Mouse (Mus musculus): ENCODE measurements around the gene Chtf18.

Chtf18 gene

DNA sequence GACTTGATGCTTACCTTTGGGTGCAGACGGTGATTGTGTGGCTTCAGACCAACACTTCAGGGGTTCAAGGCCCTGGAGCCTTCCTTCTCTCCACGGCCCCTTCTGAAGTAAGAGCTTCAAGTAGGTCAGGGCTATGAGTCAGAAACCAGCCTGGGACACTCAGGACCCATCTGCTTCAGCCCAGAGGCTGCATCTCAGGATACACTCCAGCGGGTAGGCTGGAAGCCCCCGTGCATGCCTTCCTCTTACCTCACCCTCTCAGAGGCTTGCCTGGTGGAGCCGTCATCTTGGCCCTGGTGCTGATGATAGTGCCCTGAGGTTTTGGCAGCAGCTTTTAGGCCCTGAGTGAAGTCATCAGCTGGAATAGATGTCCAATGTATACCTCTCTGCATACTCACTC, 8.0 kb upstream of the Chtf18 start:
- DNase-seq (ENCODE audit: low spot score): no peak

DNA sequence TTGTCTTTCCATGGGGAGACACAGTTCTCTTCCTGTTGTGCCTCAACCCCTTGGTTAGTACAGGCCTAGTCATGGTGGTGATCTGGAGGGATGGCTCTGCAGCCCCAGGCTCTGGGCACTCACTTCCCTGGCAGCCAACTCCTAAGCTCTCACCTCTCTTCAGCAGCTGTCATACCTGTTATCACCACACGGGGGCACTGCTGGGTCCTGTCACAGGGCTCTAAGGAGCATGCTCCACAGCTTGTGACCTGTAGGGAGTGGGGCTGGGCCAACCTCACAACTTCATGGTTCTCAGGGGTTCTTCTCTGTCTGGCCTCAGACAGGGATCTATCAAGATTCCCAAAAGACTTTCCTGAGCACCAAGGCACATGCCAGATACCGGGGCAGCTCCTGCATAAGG, 4.9 kb upstream of the Chtf18 start:
- DNase-seq (ENCODE audit: low spot score): peak; percentile 81

DNA sequence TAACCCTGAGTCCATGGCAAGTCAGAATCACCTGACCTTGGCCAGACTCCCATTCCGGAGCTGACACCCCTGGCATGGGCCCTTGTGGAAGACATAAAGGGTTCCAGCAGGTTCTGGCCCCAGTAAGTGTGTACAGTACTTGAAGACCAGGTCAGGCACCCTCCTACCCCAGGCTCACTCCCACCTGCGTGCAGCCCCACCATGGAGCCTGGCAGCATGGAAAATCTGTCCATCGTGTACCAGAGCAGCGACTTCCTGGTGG, 721 bp upstream of the Chtf18 start:
- DNase-seq (ENCODE audit: low spot score): no peak

GRCm38 (mm10) chr17:25725264-25725663, 2.0 kb downstream of the Chtf18 start:
- DNase-seq (ENCODE audit: low spot score): no peak

DNA sequence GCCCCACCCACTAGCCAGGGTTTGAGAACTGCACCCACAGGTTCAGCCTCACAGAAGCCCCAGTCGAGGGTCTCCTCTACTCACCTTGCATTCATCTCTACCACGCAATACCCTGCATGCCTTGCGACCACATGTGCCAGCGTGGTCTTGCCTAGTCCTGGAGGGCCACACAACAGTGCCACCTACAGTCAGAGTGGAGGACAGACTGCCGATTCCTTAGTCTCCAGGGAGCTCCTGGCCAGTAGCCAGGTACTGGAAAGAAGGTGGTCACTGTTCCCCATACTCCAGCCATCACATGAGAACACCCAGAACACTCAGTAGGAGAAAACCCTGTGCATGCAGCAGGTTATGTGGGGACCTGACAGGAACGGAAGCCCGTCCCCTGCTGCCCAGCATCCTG, 3.3 kb downstream of the Chtf18 start:
- no peak for DNase-seq (ENCODE audit: low spot score)

DNA sequence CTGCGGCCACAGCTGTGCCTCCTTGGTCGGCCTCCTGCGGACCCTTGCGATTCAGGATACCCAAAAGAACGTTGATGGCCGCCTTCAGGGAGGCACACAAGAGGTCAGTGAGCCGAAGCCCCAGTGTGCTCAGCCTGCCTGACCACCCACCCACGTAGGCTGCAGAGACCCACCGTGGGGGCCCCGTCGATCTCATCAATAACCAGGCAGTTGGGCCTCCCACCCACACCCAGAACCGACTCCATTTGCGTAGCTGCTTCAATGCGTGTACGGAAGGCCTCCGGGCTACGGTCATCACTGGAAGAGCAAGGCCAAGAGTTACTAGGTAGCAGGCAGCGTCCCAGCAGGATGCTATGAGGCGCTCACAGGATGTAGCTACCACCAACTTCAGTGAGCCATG, 3.7 kb downstream of the Chtf18 start:
- DNase-seq (ENCODE audit: low spot score): no peak

DNA sequence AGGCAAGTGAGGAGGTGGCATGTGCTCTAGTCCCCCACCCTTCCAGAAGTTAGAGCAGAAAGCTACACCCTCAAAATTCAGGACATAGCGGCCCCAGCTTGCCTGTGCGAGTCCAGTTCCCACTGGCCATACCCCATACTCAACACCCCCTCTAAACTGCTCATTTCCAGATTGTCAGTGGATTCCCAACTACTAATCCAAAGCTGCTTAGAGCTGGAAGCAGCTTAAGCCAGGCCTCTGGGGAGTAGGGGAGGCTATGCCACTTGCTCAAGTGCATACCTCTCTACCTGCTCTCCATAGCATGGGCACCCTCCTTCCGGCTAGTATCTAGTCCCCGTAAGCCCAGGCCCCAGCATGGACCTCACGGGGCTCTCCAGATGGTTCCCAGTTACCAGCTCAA, 5.7 kb downstream of the Chtf18 start:
- DNase-seq (ENCODE audit: low spot score): no peak

GRCm38 (mm10) chr17:25717691-25718090, 9.5 kb downstream of the Chtf18 start:
- no peak for DNase-seq (ENCODE audit: low spot score)

DNA sequence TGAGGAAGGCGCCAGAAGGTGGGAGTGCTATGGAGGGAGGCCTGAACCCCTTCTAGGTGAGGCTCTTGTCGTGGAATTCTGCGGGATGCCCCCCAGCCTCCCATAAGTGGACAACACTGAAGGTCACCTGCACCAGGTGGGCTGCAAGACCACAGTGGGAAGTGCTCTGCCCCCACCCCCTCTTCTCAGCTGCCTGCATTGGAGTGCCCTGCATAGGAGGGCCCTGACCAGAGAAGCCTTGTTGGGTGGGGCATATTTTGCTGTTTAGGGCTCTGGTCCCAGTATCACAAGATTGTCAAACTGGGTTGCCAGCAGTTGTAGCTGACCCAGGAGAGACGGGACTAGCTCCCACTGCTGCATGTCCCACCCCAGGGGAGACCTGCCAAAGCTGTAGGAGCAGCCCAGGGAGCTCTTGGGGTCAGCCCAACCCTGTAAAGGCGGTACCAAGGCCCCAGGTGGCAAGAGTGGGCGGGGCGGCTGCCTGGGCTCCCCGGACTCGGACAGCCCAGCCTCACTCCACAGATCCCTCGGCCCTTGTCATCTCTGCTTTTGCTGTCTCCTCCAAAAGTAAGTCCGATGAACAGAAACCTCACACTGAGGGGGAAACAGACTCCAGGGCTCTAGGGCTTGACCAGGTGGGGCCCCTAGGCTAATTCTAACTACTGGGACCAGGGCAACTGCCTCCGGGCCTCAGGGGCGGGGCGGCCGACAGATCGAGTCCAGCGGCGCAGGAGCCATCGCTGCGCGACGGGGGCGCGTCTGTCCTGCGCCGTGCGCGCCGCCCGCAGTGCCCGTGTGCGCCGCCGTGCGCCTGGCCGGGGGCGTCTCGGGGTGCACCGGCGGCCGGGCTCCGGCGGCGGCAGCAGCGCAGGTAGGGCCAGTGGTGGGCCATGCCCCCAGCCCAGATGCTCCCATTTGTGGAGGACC, 10.2 kb downstream of the Chtf18 start, which contains the start of gene Gng13:
TSS of gene Gng13 (plus strand) at position 461 of the 927 bp plus-strand sequence.
- no peak for DNase-seq (ENCODE audit: low spot score)

DNA sequence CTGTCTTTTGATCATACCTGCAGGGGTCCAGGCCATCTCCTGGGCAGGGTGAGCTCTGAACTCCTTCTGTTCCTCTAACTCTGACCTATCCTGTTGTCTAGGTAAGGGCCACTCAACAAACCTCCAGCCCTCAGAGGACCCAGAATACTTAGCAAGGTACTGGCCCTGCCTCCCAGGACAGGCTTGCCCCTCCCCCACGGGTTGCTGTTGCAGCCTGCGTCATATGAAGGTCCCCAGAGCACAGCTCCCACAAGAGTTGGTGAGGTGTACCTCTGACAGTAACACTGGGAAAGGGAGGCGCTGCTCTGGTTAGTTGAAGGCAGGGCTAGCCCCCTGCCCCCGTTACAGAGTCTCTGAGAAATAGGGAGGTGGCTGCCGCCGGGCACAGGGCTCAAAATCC, 11.1 kb downstream of the Chtf18 start:
- DNase-seq (ENCODE audit: low spot score): no peak

DNA sequence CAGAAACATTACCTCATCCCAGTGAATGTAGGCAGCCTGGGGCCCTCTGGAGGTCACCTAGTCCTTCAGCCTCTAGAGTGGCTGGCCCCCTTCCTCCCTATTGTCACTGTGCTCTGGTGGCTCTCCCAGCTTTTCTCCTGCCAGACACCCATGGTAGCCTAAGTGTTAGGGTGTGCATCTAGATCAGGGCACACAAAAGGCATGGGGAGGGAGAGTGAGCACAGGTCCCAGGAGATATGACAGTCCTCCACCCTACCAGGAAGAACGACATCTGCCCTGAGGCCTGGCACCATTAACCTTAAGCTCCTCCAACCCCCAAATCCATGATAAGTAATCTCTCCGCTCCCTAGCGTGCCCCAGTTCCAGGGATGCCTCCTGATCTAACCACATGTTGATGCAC, 11.6 kb downstream of the Chtf18 start:
- no peak for DNase-seq (ENCODE audit: low spot score)

GRCm38 (mm10) chr17:25711136-25711535, 16.1 kb downstream of the Chtf18 start:
- no peak for DNase-seq (ENCODE audit: low spot score)

GRCm38 (mm10) chr17:25709994-25710393, 17.2 kb downstream of the Chtf18 start:
- no peak for DNase-seq (ENCODE audit: low spot score)

- no peak for DNase-seq (ENCODE audit: low spot score)
Measured at GRCm38 (mm10) chr17:25700863-25701496, 26.2 kb downstream of the Chtf18 start.

GRCm38 (mm10) chr17:25698446-25698845, 28.8 kb downstream of the Chtf18 start:
- peak; percentile 67 for DNase-seq (ENCODE audit: low spot score)

- DNase-seq (ENCODE audit: low spot score): no peak
Measured at GRCm38 (mm10) chr17:25696263-25696662, 31.0 kb downstream of the Chtf18 start.

DNA sequence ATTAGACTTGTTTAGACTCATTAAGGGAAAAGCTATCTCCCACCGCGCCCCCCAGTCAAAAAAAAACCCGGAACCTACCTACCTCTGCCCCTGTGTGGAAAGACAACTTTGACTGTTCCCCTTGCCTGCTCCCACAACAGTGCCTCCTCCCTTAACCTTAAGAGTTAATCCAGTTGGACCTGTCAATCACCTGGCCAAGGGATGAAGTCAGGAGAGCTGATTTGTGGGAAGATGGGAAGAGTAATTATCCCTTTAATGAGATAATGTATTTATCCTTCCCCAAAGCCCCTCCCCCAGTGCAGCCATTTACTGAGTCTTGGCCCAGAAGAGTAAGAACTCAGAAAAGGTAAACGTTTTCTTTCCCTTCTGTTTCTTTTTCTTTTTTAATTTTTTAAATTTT, 38.3 kb downstream of the Chtf18 start:
- no peak for DNase-seq (ENCODE audit: low spot score)

DNA sequence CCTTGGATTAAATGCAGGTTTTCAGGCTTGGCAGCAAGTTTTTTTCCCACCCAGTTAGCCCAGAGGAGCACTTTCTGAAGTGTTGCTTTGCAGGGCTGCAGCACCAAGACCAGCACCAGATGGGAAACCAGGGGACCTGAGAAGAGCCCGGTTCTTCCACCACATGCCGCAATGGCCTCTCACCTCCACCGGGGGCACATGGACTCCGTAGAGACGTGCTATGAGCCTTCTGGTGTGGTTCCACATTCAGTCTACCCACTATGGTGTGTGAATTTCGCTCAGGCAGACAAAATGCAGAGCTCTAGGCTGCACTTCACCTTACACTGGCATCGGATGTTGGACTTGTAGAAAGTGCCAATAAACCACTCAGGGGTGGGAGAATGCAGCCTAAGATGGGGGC, 40.9 kb downstream of the Chtf18 start:
- no peak for DNase-seq (ENCODE audit: low spot score)

DNA sequence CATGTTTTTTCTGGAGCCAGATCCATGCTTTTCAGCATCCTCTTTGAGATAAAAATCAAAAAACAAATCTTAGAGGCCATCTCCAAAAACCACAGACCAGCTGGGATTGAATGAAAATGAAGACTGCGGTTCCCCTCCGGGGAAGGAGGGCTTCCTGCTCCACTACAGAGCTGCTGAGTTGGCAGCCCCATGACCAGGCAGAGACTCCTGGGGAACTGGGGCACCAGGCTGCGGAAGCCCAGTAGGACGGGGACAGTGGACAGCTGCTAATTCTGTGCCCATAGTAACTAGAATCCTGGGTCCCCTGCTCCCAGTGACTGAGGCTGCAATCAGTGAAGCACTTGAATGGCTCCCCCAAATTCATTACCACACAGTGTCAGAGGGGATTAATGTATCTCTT, 45.6 kb downstream of the Chtf18 start:
- DNase-seq (ENCODE audit: low spot score): no peak

GRCm38 (mm10) chr17:25679818-25680217, 47.4 kb downstream of the Chtf18 start:
- no peak for DNase-seq (ENCODE audit: low spot score)

- DNase-seq (ENCODE audit: low spot score): no peak
Measured at GRCm38 (mm10) chr17:25677969-25678368, 49.2 kb downstream of the Chtf18 start.

- no peak for DNase-seq (ENCODE audit: low spot score)
Measured at GRCm38 (mm10) chr17:25672982-25673381, 54.2 kb downstream of the Chtf18 start.

Data from urinary bladder, postnatal 25 days (tissue).